Mouse (Mus musculus): ENCODE results near the gene 0610030E20Rik. TPM values are rescaled to one million over a fixed set of nuclear protein-coding genes. Genes with fewer than 3 reads are reported as not detected.

Gene 0610030E20Rik
- polyA plus RNA-seq, 1 experiment from 2014 or later: 16.8 TPM

DNA sequence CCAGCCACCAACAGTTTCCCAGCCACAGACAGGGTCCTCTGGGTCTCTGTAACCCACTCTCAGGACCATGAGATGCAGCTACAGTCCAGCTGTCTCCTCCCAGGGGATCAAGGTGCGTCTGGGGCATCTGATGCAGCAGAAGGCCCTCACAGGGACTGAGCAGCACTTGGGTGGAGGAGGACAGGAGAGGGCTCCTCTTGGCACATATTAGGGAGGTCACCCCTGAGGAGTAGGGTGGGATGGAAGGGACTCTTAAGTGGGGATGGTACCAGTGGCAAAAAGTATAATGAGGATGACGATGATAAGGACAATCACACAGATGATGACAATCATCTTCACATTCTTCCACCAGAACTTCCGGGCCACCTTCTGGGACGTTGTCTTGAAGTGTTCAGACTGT is 38.1 kb downstream of the 0610030E20Rik start:
- no peak for ATAC-seq (ENCODE audit: extremely low read depth, insufficient number of reproducible peaks, low FRiP score, low TSS enrichment)
- H3K4me1 ChIP-seq: peaks cover 29% of the 10 kb centered on the region
- no peak overlapping the region for H3K4me2 ChIP-seq
- no peak overlapping the region for H3K9ac ChIP-seq
- H3K36me3 ChIP-seq: peaks cover 42% of the 10 kb centered on the region
- H3K27ac ChIP-seq (replicated peaks): no peak overlapping the region
- H3K4me3 ChIP-seq: no peak overlapping the region
- H3K27me3 ChIP-seq (replicated peaks): no peaks in the 10 kb centered on the region
- H3K9me3 ChIP-seq: no peaks in the 10 kb centered on the region
- WGBS: 54% methylated on average over 4 of the region's 4 CpGs

DNA sequence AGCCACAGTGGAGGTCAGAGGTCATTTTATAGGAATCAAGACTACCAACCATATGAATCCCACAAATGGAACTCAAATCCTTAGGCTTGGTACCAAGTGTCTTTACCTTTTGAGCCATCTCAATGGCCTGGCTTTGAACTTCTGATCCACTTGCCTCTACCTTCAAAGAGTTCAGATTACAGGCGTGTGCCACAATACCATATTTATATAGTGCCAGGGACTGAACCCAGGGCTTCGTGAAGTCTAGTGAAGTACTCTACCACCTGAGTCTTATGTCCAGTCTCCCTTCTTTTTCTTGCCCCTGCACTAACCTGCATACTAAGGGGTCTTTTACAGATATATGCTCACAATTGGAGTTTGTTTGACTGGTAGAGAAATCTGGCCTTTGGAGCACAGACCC is 39.4 kb downstream of the 0610030E20Rik start:
- Histone ChIP-seq H3K4me1 (peaks cover 35% of the 10 kb centered on the region), H3K9ac (no peak overlapping the region), H3K4me3 (no peak overlapping the region), H3K9me3 (no peaks in the 10 kb centered on the region), H3K27me3 (replicated peaks) (no peaks in the 10 kb centered on the region), H3K4me2 (no peak overlapping the region), H3K27ac (replicated peaks) (no peak overlapping the region), H3K36me3 (peaks cover 42% of the 10 kb centered on the region)
- WGBS: 78% methylated on average over 2 of the region's 2 CpGs
- no peak for ATAC-seq (ENCODE audit: extremely low read depth, insufficient number of reproducible peaks, low FRiP score, low TSS enrichment)

DNA sequence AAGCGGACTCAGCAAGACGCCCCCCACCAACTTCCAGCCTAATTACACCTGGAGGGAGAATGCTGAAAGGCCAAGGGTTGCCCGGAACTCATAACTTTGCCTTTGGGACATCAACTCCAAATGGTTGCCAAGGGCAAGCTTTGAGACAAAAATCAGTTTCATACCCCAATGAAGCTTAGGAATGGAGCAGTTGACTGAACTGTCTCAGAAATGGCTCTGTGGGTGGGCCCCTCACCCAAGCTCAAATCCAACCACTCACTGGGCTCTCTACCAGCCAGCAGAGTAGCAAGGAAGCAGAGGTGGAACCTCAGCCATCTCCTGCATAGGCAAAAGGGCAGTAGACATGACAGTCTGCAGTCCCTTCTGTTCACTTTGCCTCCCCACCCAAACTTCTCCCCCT is 40.7 kb downstream of the 0610030E20Rik start:
- no peak for ATAC-seq (ENCODE audit: extremely low read depth, insufficient number of reproducible peaks, low FRiP score, low TSS enrichment)
- Histone ChIP-seq H3K27ac (replicated peaks) (no peak overlapping the region), H3K27me3 (replicated peaks) (no peaks in the 10 kb centered on the region), H3K4me2 (0 out of 2 replicates have a peak overlapping the region, but pooled peaks have one; percentile 82), H3K9ac (no peak overlapping the region), H3K4me1 (peaks cover 35% of the 10 kb centered on the region), H3K9me3 (no peaks in the 10 kb centered on the region), H3K36me3 (peaks cover 42% of the 10 kb centered on the region), H3K4me3 (no peak overlapping the region)
- WGBS: 83% methylated on average over 3 of the region's 3 CpGs

DNA sequence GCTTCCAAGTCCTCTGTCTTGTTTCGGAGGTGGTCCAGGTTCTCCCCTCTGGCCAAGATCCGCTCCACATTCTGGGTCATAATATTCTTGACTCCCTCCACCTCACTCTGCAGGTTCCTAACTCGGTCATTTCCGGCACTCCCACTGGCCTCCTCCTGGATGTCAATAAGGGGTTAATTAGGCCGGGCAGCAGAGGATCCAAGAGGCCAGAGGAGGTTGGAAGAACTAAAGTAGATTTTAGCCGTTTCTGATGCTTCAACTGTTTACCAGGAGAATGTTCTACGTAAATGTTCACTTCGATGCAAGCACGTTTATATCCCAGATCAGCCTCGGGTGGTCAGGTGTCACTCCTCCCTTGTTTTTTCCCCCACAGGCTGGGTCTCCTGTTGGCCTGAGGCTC is 41.1 kb downstream of the 0610030E20Rik start:
- H3K27ac ChIP-seq (replicated peaks): peak overlapping the region; percentile 98; the same call in 1 of the 2 replicates
- H3K4me2 ChIP-seq: peak overlapping the region; percentile 82
- no peak for ATAC-seq (ENCODE audit: extremely low read depth, insufficient number of reproducible peaks, low FRiP score, low TSS enrichment)
- peak overlapping the region; percentile 72 for H3K4me3 ChIP-seq
- no peaks in the 10 kb centered on the region for H3K27me3 ChIP-seq (replicated peaks)
- peaks cover 36% of the 10 kb centered on the region for H3K4me1 ChIP-seq
- peaks cover 42% of the 10 kb centered on the region for H3K36me3 ChIP-seq
- H3K9me3 ChIP-seq: no peaks in the 10 kb centered on the region
- H3K9ac ChIP-seq: peak overlapping the region; percentile 93; the same call in 1 of the 2 replicates
- WGBS: 70% methylated on average over 10 of the region's 10 CpGs

DNA sequence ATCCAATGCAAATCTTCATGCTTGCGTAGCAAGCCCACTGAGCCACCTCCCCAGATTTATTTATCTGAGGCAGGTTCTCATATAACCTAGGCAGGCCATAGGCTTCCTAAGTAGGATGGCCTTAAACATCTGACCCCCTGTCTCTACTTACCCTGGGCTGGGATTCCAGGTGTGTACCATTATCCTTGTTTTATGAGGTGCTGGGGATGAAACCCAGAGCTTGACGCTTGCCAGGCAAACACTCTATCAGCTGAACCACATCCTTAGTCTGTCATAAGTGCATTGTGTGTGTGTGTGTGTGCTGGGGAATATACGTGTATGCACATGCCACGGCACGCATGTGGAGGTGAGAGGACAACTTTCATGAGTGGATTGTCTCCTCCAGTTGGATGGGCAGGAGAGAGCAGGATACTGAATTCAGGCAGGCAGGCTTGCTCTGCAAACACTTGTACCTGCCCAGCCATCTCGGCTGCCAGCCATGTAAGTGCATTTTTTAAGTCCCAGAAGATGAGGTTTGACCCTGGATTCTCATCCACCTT is 41.7 kb downstream of the 0610030E20Rik start:
- Histone ChIP-seq H3K4me3 (peak overlapping the region; percentile 72), H3K9ac (peak overlapping the region; percentile 93), H3K4me2 (peak overlapping the region; percentile 82), H3K27ac (replicated peaks) (peak overlapping the region; percentile 98), H3K4me1 (peaks cover 38% of the 10 kb centered on the region), H3K27me3 (replicated peaks) (no peaks in the 10 kb centered on the region), H3K9me3 (no peaks in the 10 kb centered on the region), H3K36me3 (peaks cover 42% of the 10 kb centered on the region)
- WGBS: 71% methylated on average over 6 of the region's 6 CpGs
- no peak for ATAC-seq (ENCODE audit: extremely low read depth, insufficient number of reproducible peaks, low FRiP score, low TSS enrichment)

DNA sequence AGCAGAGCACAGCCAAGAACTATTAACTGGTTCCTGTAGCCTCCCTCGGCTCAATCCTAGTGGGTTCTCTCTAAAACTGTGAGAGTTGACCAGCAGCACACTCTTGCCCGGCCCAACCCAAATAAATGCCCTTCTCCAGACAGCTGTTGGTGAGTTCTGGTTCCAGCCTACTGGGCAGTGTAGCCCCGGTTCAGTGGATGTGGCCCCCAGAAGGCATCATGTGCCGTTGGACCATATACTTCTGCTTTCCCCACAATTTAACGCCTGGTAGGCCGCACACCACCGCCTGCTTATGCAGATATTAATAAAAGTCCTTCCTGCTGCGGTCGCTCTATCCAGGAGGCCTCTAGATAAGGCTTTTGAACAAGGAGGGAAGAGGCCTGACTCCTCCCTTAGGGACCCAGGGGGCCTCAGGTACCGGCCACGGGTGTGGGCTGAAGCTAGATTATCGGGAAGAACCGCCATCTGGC is 42.4 kb downstream of the 0610030E20Rik start:
- H3K4me2 ChIP-seq: peak overlapping the region; percentile 82

DNA sequence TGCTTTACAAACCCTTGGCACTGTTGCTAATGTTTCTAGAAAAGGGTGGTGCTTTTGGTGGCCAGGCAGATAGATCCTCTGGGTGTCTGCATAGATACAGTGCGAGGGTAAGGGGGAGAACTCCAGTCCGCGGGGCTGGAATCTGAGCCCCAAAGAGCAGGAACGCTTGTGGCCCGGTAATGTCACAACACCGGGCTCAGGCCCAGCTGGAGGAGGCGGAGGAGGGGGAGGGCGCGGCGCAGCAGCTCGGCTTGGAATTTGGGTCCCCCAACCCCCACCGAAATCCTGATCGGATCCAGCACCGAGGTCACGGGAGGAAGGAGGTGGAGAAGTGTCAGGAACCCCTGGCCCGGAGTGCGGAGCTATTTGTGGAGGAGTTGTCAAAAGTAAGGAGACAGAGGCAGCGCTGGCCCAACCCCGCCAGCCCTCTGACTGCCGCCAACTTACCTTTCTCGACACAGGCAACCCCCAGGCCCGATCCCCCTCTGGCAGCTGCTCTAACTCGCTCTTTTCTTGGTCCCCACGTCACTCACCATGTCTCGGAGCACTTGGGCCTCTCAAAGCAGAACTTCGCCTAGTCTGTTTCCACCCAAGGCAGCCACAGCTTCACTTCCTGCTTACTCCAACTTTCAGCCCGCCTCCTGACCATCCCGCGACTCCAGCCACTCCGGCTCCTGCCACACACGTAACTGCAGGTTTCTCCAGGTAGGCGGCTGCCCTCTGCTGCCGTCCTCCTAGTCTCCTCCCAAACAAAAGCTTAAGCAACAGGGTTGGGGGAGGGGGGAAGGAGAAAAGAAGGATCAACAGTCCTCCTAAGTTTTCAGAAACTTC is 43.0 kb downstream of the 0610030E20Rik start, which contains the start of gene Vamp8:
Gene Vamp8, minus strand, starts transcription at position 763 of the 831 bp plus-strand sequence.
- WGBS: 0% methylated on average over 33 of the region's 33 CpGs
- Histone ChIP-seq H3K9ac (peak within 1 kb of the TSS; percentile 93), H3K9me3 (no peaks in the 10 kb centered on the region), H3K4me1 (peaks cover 41% of the 10 kb centered on the region), H3K4me2 (peak within 1 kb of the TSS; percentile 82), H3K4me3 (peak within 1 kb of the TSS; percentile 72), H3K27me3 (replicated peaks) (no peaks in the 10 kb centered on the region), H3K36me3 (peaks cover 29% of the 10 kb centered on the region), H3K27ac (replicated peaks) (peak within 1 kb of the TSS; percentile 98)
- ATAC-seq (ENCODE audit: extremely low read depth, insufficient number of reproducible peaks, low FRiP score, low TSS enrichment): peak; percentile 67

More for the DNA sequence above, 42.4 kb downstream of the 0610030E20Rik start:
- Histone ChIP-seq H3K9me3 (no peaks in the 10 kb centered on the region), H3K4me1 (peaks cover 41% of the 10 kb centered on the region), H3K27me3 (replicated peaks) (no peaks in the 10 kb centered on the region), H3K27ac (replicated peaks) (peak overlapping the region; percentile 98), H3K9ac (peak overlapping the region; percentile 93), H3K36me3 (peaks cover 36% of the 10 kb centered on the region), H3K4me3 (peak overlapping the region; percentile 72)
- ATAC-seq (ENCODE audit: extremely low read depth, insufficient number of reproducible peaks, low FRiP score, low TSS enrichment): peak; percentile 21; the same call in 1 of the 2 replicates
- 9% methylated on average over 13 of the region's 13 CpGs for WGBS

DNA sequence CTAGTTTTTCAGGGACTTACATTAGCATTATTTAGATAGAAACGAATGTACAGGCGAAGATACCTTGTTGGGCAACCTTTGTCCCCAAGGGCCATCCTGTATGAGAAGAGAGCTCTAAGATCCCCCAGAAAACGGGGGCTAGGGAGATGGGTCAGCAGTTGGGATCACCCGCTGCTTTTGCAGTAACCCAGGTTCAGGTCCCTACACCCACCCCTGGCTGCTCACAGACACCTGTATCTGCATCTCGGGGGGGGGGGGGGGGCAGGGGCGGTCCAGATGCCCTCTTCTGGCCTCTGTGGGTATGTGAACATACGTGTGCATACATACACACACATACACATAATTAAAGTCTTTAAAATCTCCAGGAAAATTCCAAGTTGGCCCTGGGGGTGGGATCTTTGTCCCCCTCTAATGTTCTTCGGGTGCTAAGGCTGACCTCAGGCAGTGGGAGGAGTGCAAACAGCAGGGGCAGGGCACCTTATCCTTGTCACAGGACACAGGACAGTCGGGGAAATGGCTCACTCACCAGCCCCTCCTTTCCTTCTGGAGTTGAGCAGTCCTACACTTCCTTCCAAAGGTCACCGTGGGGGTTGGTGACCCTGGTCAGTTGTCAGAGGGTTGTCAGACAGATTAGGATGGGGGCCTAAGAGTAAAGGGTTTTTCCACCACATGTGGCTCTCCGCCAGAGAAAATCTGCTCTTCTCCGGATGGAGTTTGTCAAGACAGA is 43.8 kb downstream of the 0610030E20Rik start:
- Histone ChIP-seq H3K27me3 (replicated peaks) (no peaks in the 10 kb centered on the region), H3K4me1 (peaks cover 41% of the 10 kb centered on the region), H3K4me3 (peak overlapping the region; percentile 72), H3K9ac (peak overlapping the region; percentile 93), H3K27ac (replicated peaks) (peak overlapping the region; percentile 98), H3K36me3 (peaks cover 21% of the 10 kb centered on the region), H3K9me3 (no peaks in the 10 kb centered on the region), H3K4me2 (peak overlapping the region; percentile 82)
- WGBS: 14% methylated on average over 12 of the region's 12 CpGs
- peak; percentile 59 for ATAC-seq (ENCODE audit: extremely low read depth, insufficient number of reproducible peaks, low FRiP score, low TSS enrichment)

DNA sequence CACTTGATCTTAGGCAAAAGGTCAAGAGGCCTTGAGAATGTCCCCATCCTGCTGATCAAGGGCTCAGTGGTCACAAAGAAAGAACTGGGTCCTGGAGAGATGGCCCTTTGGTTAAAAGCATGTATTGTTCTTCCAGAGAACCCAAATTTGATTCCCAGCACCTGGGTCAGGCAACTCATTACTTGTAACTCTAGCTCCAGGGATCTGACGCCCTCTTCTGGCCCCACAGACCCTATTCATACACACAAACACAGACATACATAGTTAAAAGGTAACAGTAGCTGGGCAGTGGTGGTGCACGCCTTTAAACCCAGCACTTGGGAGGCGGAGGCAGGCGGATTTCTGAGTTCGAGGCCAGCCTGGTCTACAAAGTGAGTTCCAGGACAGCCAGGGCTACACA is 45.2 kb downstream of the 0610030E20Rik start:
- no peaks in the 10 kb centered on the region for H3K9me3 ChIP-seq
- H3K27ac ChIP-seq (replicated peaks): peak overlapping the region; percentile 58
- H3K4me2 ChIP-seq: no peak overlapping the region
- H3K4me3 ChIP-seq: no peak overlapping the region
- no peaks in the 10 kb centered on the region for H3K27me3 ChIP-seq (replicated peaks)
- peaks cover 41% of the 10 kb centered on the region for H3K4me1 ChIP-seq
- peaks cover 13% of the 10 kb centered on the region for H3K36me3 ChIP-seq
- H3K9ac ChIP-seq: no peak overlapping the region
- no peak for ATAC-seq (ENCODE audit: extremely low read depth, insufficient number of reproducible peaks, low FRiP score, low TSS enrichment)
- 96% methylated on average over 5 of the region's 5 CpGs for WGBS

DNA sequence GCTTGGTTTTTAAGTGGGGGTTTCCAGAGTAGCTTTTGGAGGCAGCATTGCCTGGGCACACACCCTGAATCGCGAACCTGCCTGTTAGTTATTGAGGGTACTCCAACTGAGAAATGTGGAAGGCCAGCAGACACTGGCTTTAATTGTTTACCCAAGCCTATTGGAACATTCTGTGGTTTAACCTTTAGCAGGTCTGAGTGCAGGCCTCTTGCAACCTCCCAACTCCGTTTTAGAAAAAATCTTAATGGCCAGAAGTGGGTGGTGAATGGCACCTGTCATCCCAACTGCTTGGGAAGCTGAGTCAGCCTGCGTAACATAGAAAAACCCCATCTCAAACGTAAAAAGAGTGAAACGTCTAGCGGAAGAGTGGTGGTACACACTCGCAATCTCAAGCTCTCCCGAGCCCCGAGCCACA is 49.7 kb downstream of the 0610030E20Rik start:
- H3K4me2 ChIP-seq: no peak overlapping the region
- no peaks in the 10 kb centered on the region for H3K27me3 ChIP-seq (replicated peaks)
- H3K4me1 ChIP-seq: peaks cover 7% of the 10 kb centered on the region
- H3K27ac ChIP-seq (replicated peaks): no peak overlapping the region
- no peaks in the 10 kb centered on the region for H3K36me3 ChIP-seq
- WGBS: 70% methylated on average over 10 of the region's 10 CpGs
- no peak overlapping the region for H3K4me3 ChIP-seq
- H3K9me3 ChIP-seq: no peaks in the 10 kb centered on the region
- H3K9ac ChIP-seq: no peak overlapping the region
- ATAC-seq (ENCODE audit: extremely low read depth, insufficient number of reproducible peaks, low FRiP score, low TSS enrichment): no peak

DNA sequence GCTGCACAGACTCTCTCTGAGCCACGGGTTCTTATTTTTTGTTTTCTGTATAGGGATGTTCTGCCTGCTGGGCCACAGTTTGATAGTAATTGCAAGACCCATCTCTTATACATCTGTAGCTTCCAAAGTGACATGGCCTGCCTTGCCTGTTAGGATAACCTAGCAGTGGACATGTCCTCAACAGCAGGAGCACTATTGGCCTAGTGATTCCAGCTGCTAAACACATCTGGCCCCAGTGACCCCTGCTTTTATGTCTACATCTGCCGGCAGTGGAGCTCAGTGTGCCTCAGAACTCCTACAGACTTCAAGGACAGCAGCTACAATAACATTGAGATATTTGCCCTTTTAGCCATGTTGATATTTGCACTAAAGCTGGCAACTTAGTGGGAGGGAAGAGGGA is 52.9 kb downstream of the 0610030E20Rik start:
- Histone ChIP-seq H3K4me3 (no peak overlapping the region), H3K4me2 (no peak overlapping the region), H3K36me3 (no peaks in the 10 kb centered on the region), H3K27me3 (replicated peaks) (no peaks in the 10 kb centered on the region), H3K4me1 (no peaks in the 10 kb centered on the region), H3K9me3 (no peaks in the 10 kb centered on the region), H3K27ac (replicated peaks) (no peak overlapping the region), H3K9ac (no peak overlapping the region)
- no peak for ATAC-seq (ENCODE audit: extremely low read depth, insufficient number of reproducible peaks, low FRiP score, low TSS enrichment)
- WGBS: 31% methylated on average over 2 of the region's 2 CpGs

All from heart, embryonic 13.5 days (tissue).